Mouse (Mus musculus) myocyte (in vitro differentiated cells): ENCODE data around the gene Tbc1d13. TPM values are rescaled to one million over a fixed set of nuclear protein-coding genes. Genes with fewer than 3 reads are reported as not detected.

Experiments
- H3K27me3 ChIP-seq: one replicate; pipeline ENCODE4 v1.6.1; 2011; ENCODE audit not compliant: control insufficient read depth, insufficient read depth, insufficient read length
- H3K36me3 ChIP-seq: one replicate; pipeline ENCODE4 v1.6.1; 2011; ENCODE audit not compliant: control insufficient read depth, insufficient read depth
- H3K4me2 ChIP-seq: one replicate; pipeline ENCODE4 v1.6.1; 2011; ENCODE audit warnings: low read depth, control low read depth
- H3K4me3 ChIP-seq: one replicate; pipeline ENCODE4 v1.5.1; 2011; ENCODE audit warnings: mild to moderate bottlenecking, control low read depth, moderate library complexity
- H3K79me2 ChIP-seq: one replicate; pipeline ENCODE4 v1.6.1; 2011; ENCODE audit not compliant: control insufficient read depth, insufficient read depth
- H3ac ChIP-seq: one replicate; pipeline ENCODE4 v1.6.1; 2011; ENCODE audit not compliant: control insufficient read depth, insufficient read length
- CEBPB ChIP-seq: IDR thresholded peaks from 2 replicates; pipeline ENCODE4 v1.6.1; 2011; ENCODE audit warnings: mild to moderate bottlenecking, moderate library complexity; ENCODE audit not compliant: poor library complexity, insufficient read depth, severe bottlenecking
- E2F4 ChIP-seq: IDR thresholded peaks from one replicate; pipeline ENCODE4 v1.6.1; 2011; ENCODE audit warnings: mild to moderate bottlenecking, control low read depth, moderate library complexity; ENCODE audit not compliant: insufficient read depth
- MAX ChIP-seq: IDR thresholded peaks from one replicate; pipeline ENCODE4 v1.6.1; 2011; ENCODE audit warnings: low read depth, mild to moderate bottlenecking, control low read depth
- MYOD1 ChIP-seq, 3 experiments: IDR thresholded peaks; one replicate each; pipeline ENCODE4 v1.6.1; 2011; ENCODE audit warnings: control low read depth in 2 of 3, low read depth in 2 of 3, mild to moderate bottlenecking in 2 of 3, moderate library complexity in 1 of 3; ENCODE audit not compliant: insufficient read length in 2 of 3, control insufficient read depth in 1 of 3
- MYOG ChIP-seq, 3 experiments: IDR thresholded peaks; one replicate each; pipeline ENCODE4 v1.6.1; 2011; ENCODE audit warnings: control low read depth in 2 of 3, low read depth in 2 of 3, mild to moderate bottlenecking in 2 of 3; ENCODE audit not compliant: insufficient read length in 2 of 3, control insufficient read depth in 1 of 3, insufficient read depth in 1 of 3
- POLR2A ChIP-seq: IDR thresholded peaks from one replicate; pipeline ENCODE4 v1.6.1; 2011; ENCODE audit warnings: low read depth, mild to moderate bottlenecking, control low read depth, moderate library complexity; ENCODE audit not compliant: insufficient read length
- POLR2AphosphoS2 ChIP-seq: IDR thresholded peaks from one replicate; pipeline ENCODE4 v1.6.1; 2011; ENCODE audit warnings: low read depth, control low read depth; ENCODE audit not compliant: insufficient read length
- REST ChIP-seq: IDR thresholded peaks from one replicate; pipeline ENCODE4 v1.6.1; 2011; ENCODE audit warnings: mild to moderate bottlenecking, control low read depth, moderate library complexity; ENCODE audit not compliant: insufficient read depth, insufficient read length
- SRF ChIP-seq: IDR thresholded peaks from one replicate; pipeline ENCODE4 v1.6.1; 2011; ENCODE audit warnings: low read depth; ENCODE audit not compliant: control insufficient read depth, insufficient read length
- TCF12 ChIP-seq: IDR thresholded peaks from one replicate; pipeline ENCODE4 v1.6.1; 2011; ENCODE audit warnings: mild to moderate bottlenecking, control low read depth; ENCODE audit not compliant: poor library complexity, insufficient read depth, severe bottlenecking
- TCF3 ChIP-seq: IDR thresholded peaks from one replicate; pipeline ENCODE4 v1.6.1; 2011; ENCODE audit warnings: low read depth, control low read depth; ENCODE audit not compliant: insufficient read length
- USF1 ChIP-seq: IDR thresholded peaks from one replicate; pipeline ENCODE4 v1.6.1; 2011; ENCODE audit warnings: low read depth, mild to moderate bottlenecking, control low read depth, moderate library complexity
- polyA plus RNA-seq: library from polyadenylated mRNA; unstranded; fragments of >200 nt; fragmentation: generic; extraction: Trizol; gene quantifications from one replicate; pipeline ENCODE4 v1.2.1, GENCODE M21; 2012; ENCODE audit warnings: missing spikeins

Gene Tbc1d13
- polyA plus RNA-seq: 25.8 TPM

- Histone ChIP-seq H3K4me3 (peak within 1 kb of the TSS; percentile 95), H3K36me3 (peaks cover 10% of the 10 kb centered on the region), H3K4me2 (peak within 1 kb of the TSS; percentile 100), H3K79me2 (peaks cover 12% of the 10 kb centered on the region), H3ac (peak within 1 kb of the TSS; percentile 38), H3K27me3 (no peaks in the 10 kb centered on the region)
- TF ChIP-seq SRF (peak; percentile 66), USF1 (peak; percentile 99), TCF3 (no peak), MYOD1 (IDR thresholded peaks at IDR 0.05; ENCODE audit: control insufficient read depth in 1 of 3, insufficient read length in 2 of 3, low read depth in 2 of 3) (no peak), POLR2A (peak; percentile 99), E2F4 (no peak), MAX (no peak), REST (no peak), MYOG (IDR thresholded peaks at IDR 0.05; ENCODE audit: control insufficient read depth in 1 of 3, insufficient read depth in 1 of 3, insufficient read length in 2 of 3, low read depth in 2 of 3) (peak; percentile 24 to 71 (median 43)), POLR2AphosphoS2 (peak; percentile 100), TCF12 (no peak), CEBPB (no peak)
These were observed at the start of gene Tbc1d13 for GRCm38 (mm10) chr2:30133613-30134377. Tbc1d13 (plus strand) TSS chr2:30133746.

DNA sequence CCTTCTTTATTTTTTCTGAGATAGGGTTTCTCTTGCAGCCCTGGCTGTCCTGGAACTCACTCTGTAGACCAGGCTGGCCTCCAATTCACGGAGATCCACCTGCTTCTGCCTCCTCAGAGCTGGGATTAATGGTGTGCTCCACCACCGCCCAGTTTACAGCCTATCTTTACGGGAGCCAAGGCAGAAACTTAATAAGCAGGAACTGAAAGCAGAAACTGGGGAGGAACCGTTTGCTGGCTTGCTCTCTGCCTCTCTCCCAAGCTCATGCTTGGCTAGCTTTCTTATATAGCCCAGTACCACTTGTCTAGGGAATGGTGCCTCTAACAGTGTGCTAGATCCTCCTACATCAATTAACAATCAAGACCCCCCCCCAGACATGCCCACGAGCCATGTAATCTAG, 49.4 kb upstream of the Tbc1d13 start:
- TF ChIP-seq E2F4: no peak
- no peak for TF ChIP-seq CEBPB
- TF ChIP-seq SRF: no peak
- TF ChIP-seq TCF3: no peak
- TF ChIP-seq TCF12: no peak
- TF ChIP-seq POLR2AphosphoS2: no peak
- no peak for TF ChIP-seq MAX
- TF ChIP-seq POLR2A: no peak
- TF ChIP-seq MYOD1 (IDR thresholded peaks at IDR 0.05; ENCODE audit: control insufficient read depth in 1 of 3, insufficient read length in 2 of 3, low read depth in 2 of 3): no peak
- no peak for TF ChIP-seq USF1
- no peak for TF ChIP-seq MYOG (IDR thresholded peaks at IDR 0.05; ENCODE audit: control insufficient read depth in 1 of 3, insufficient read depth in 1 of 3, insufficient read length in 2 of 3, low read depth in 2 of 3)
- no peak for TF ChIP-seq REST
- Histone ChIP-seq H3K4me2 (no peak overlapping the region), H3ac (no peak overlapping the region)

DNA sequence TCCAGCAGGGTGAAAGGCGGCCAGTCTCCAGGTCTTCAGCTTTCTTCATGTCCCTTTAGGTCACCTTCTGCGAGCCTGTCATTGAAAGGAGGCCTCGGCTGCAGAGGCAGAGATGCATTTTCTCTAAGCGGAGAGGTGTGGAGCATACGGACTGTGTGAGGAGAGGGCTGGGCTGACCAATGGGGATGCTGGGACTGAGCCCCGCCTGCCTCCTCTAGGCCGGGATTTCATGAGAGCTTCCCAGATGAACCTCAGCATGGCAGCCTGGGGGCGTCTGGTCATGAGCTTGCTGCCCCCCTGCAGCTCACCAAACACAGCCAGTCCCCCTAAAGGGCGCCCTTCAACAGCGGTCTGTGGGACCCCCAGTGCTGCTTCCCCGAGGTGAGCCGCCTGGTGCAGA, 48.9 kb upstream of the Tbc1d13 start:
- no peaks in the 10 kb centered on the region for H3K36me3 ChIP-seq
- H3K79me2 ChIP-seq: no peaks in the 10 kb centered on the region
- H3K4me2 ChIP-seq: no peak overlapping the region
- TF ChIP-seq SRF (no peak), CEBPB (no peak), TCF12 (no peak), USF1 (no peak), MYOG (IDR thresholded peaks at IDR 0.05; ENCODE audit: control insufficient read depth in 1 of 3, insufficient read depth in 1 of 3, insufficient read length in 2 of 3, low read depth in 2 of 3) (no peak), MYOD1 (IDR thresholded peaks at IDR 0.05; ENCODE audit: control insufficient read depth in 1 of 3, insufficient read length in 2 of 3, low read depth in 2 of 3) (no peak), TCF3 (no peak), POLR2AphosphoS2 (no peak), REST (no peak), E2F4 (no peak), POLR2A (no peak), MAX (no peak)
- H3K4me3 ChIP-seq: no peak overlapping the region
- H3ac ChIP-seq: no peak overlapping the region
- H3K27me3 ChIP-seq: no peaks in the 10 kb centered on the region

More for the DNA sequence above, 49.4 kb upstream of the Tbc1d13 start:
- H3K36me3 ChIP-seq: no peaks in the 10 kb centered on the region
- no peaks in the 10 kb centered on the region for H3K27me3 ChIP-seq
- no peak overlapping the region for H3K4me3 ChIP-seq
- H3K79me2 ChIP-seq: no peaks in the 10 kb centered on the region

DNA sequence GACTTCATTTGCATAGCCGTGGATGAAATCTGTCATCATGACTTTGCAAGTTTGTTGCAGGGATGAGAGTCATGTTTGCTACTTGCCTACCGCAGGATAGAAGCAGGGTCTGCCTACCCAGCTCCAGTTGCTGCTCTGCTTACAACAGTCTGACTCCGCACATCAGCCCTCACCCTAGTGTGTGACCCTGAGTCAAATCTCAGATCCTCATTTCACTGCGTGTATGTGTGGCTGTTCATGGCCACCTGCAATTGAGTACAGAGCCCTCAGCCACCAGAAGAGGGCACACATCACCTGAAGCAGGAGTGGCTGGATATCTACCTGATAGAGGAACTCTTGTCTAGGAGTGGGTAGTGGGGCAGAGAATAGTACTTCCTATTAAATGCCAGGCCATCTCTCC, 46.2 kb upstream of the Tbc1d13 start:
- no peak overlapping the region for H3ac ChIP-seq
- TF ChIP-seq E2F4: no peak
- no peak for TF ChIP-seq POLR2AphosphoS2
- no peak for TF ChIP-seq TCF12
- no peak for TF ChIP-seq SRF
- no peak for TF ChIP-seq POLR2A
- no peak for TF ChIP-seq REST
- TF ChIP-seq MAX: no peak
- no peak for TF ChIP-seq MYOD1 (IDR thresholded peaks at IDR 0.05; ENCODE audit: control insufficient read depth in 1 of 3, insufficient read length in 2 of 3, low read depth in 2 of 3)
- no peak for TF ChIP-seq TCF3
- no peak for TF ChIP-seq MYOG (IDR thresholded peaks at IDR 0.05; ENCODE audit: control insufficient read depth in 1 of 3, insufficient read depth in 1 of 3, insufficient read length in 2 of 3, low read depth in 2 of 3)
- TF ChIP-seq USF1: no peak
- no peak for TF ChIP-seq CEBPB
- no peaks in the 10 kb centered on the region for H3K27me3 ChIP-seq
- H3K79me2 ChIP-seq: no peaks in the 10 kb centered on the region
- no peaks in the 10 kb centered on the region for H3K36me3 ChIP-seq
- no peak overlapping the region for H3K4me3 ChIP-seq
- no peak overlapping the region for H3K4me2 ChIP-seq
